Mouse (Mus musculus): Measurements from ENCODE around the gene Snn.

DNA sequence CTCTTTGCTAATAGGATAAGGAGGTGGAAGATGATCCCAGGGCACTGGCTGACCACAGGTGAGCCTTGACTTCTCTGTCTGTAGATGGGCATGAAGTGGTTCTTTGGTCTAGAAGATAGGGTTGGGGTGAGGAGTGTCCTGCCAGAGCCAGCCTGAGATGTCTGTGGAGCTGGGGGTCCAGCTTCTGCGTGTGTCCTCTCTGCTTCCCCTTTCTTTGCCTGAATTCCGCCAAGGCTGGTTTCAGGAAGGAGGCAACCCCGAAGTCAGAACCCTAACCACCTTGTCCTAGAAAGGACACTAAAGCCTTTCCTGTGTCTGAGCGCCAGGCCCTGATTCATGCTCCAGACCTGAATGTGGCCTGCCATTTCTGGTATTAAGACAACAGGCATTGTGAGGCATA, 48.8 kb upstream of the Snn start:
- TF ChIP-seq CTCF (conservative IDR thresholded peaks at IDR 0.05 in 1 of 2, IDR thresholded peaks at IDR 0.05 in 1 of 2; ENCODE audit: low read depth in 2 of 2, low read length in 2 of 2) (no peak), EP300 (IDR thresholded peaks at IDR 0.05; ENCODE audit: low read length) (no peak), JUND (conservative IDR thresholded peaks at IDR 0.05; ENCODE audit: low read depth, low read length) (no peak)

All from CH12.LX (cell line).